Mouse (Mus musculus) olfactory bulb, adult 2 months (tissue): ENCODE results near the gene Gpr83.

Experiments used
- CTCF ChIP-seq: fragments of 200-500 bp; IDR thresholded peaks from 2 replicates; pipeline ENCODE4 v1.5.1; 2012; ENCODE audit warnings: low read depth, mild to moderate bottlenecking, low read length, moderate library complexity; ENCODE audit not compliant: insufficient read depth
- POLR2A ChIP-seq: fragments of 200-500 bp; IDR thresholded peaks from 2 replicates; pipeline ENCODE4 v1.6.1; 2012; ENCODE audit warnings: mild to moderate bottlenecking, low read depth, low read length, moderate library complexity; ENCODE audit not compliant: insufficient read depth

- no peak for TF ChIP-seq CTCF
- no peak for TF ChIP-seq POLR2A
These were observed 32.1 kb upstream of the Gpr83 start for GRCm38 (mm10) chr9:14827875-14828274.
